Mouse (Mus musculus) lung, postnatal 0 days (tissue): ENCODE results near the gene Ksr1. TPM values are rescaled to one million over a fixed set of nuclear protein-coding genes. Genes with fewer than 3 reads are reported as not detected.

Experiments used
- ATAC-seq: fragments of 200-750 bp; cut with Nextera tagmentation; 2 replicates; pipeline ENCODE4 v1.8.0; 2017; ENCODE audit warnings: moderate library complexity
- DNase-seq: peaks from one replicate; pipeline ENCODE4 v3.0.0-alpha.2; 2016; ENCODE audit warnings: low spot score
- H3K27ac ChIP-seq: fragments of 300-500 bp; sonication (generic); 2 replicates; pipeline ENCODE4 v1.5.1; 2014; ENCODE audit warnings: antibody characterized with exemption, mild to moderate bottlenecking, low read length, mixed read lengths
- H3K27me3 ChIP-seq: fragments of 300-500 bp; sonication (generic); replicated peaks from 2 replicates; pipeline ENCODE4 v1.6.1; 2014; ENCODE audit warnings: low read length, mixed read lengths; ENCODE audit not compliant: insufficient read depth
- H3K36me3 ChIP-seq: fragments of 300-500 bp; sonication (generic); 2 replicates; pipeline ENCODE4 v1.6.1; 2014; ENCODE audit warnings: low read length, mixed read lengths; ENCODE audit not compliant: insufficient read depth
- H3K4me1 ChIP-seq: fragments of 300-500 bp; sonication (generic); 2 replicates; pipeline ENCODE4 v1.6.1; 2014; ENCODE audit warnings: antibody characterized with exemption, low read depth, low read length, mixed read lengths; ENCODE audit not compliant: insufficient read depth
- H3K4me2 ChIP-seq: fragments of 300-500 bp; sonication (generic); replicated peaks from 2 replicates; pipeline ENCODE4 v1.6.1; 2014; ENCODE audit warnings: low read depth, mild to moderate bottlenecking, low read length, moderate library complexity, mixed read lengths
- H3K4me3 ChIP-seq: fragments of 300-500 bp; sonication (generic); 2 replicates; pipeline ENCODE4 v1.5.1; 2014; ENCODE audit warnings: low read depth, low read length
- H3K9ac ChIP-seq: fragments of 300-500 bp; sonication (generic); replicated peaks from 2 replicates; pipeline ENCODE4 v1.6.1; 2014; ENCODE audit warnings: low read depth, mild to moderate bottlenecking
- H3K9me3 ChIP-seq: fragments of 300-500 bp; sonication (generic); 2 replicates; pipeline ENCODE4 v1.6.1; 2016; ENCODE audit warnings: low read length, mixed read lengths
- CTCF ChIP-seq: IDR thresholded peaks from 2 replicates; pipeline ENCODE4 v1.5.1; 2016; ENCODE audit warnings: antibody characterized with exemption, mild to moderate bottlenecking
- EP300 ChIP-seq: IDR thresholded peaks from 2 replicates; pipeline ENCODE4 v1.6.1; 2016; ENCODE audit warnings: antibody characterized with exemption, mild to moderate bottlenecking, control low read depth
- WGBS: fragments of 180-500 bp; shearing (Covaris S2); extraction: QIAGEN DNeasy Blood & Tissue Kit; methylation state at CpG from one replicate; pipeline ENCODE4 v1.1.7; 2014; 5-methylcytosine and 5-hydroxymethylcytosine counted together
- polyA plus RNA-seq: library from polyadenylated mRNA; unstranded; fragments of >200 nt; fragmentation: Nextera tagmentation; extraction: Ambion mirVana; gene quantifications from 2 replicates; pipeline ENCODE4 v1.2.1, GENCODE M21; 2015

Ksr1 gene
- polyA plus RNA-seq, 1 experiment from 2014 or later, result 2.3 TPM

- Histone ChIP-seq H3K4me3 (no peak overlapping the region), H3K9me3 (no peaks in the 10 kb centered on the region), H3K9ac (no peak overlapping the region), H3K27ac (peak overlapping the region; percentile 67; the same call in 1 of the 2 replicates), H3K27me3 (no peaks in the 10 kb centered on the region), H3K36me3 (no peaks in the 10 kb centered on the region), H3K4me1 (peaks cover 26% of the 10 kb centered on the region), H3K4me2 (no peak overlapping the region)
- ATAC-seq (no peak), DNase-seq (peak; percentile 82)
- WGBS, result 20% methylated on average over 11 of the region's 11 CpGs
- TF ChIP-seq EP300 (peak; percentile 72), CTCF (no peak)
Observed at GRCm38 (mm10) chr11:79083018-79083441, 63.2 kb downstream of the Ksr1 start.

GRCm38 (mm10) chr11:79080965-79081891 is 65.0 kb downstream of the Ksr1 start:
- TF ChIP-seq CTCF, result no peak
- no peak; the same call in 1 of the 2 replicates for TF ChIP-seq EP300
- no peaks in the 10 kb centered on the region for H3K27me3 ChIP-seq
- H3K27ac ChIP-seq, result peak overlapping the region; percentile 87
- H3K4me1 ChIP-seq, result peaks cover 26% of the 10 kb centered on the region
- peak; percentile 94 for DNase-seq
- H3K9ac ChIP-seq, result no peak overlapping the region
- WGBS, result 49% methylated on average over 16 of the region's 16 CpGs
- no peak overlapping the region for H3K4me3 ChIP-seq
- no peaks in the 10 kb centered on the region for H3K36me3 ChIP-seq
- no peak overlapping the region for H3K4me2 ChIP-seq
- H3K9me3 ChIP-seq, result no peaks in the 10 kb centered on the region
- peak; percentile 78 for ATAC-seq

- 65% methylated on average over 6 of the region's 6 CpGs for WGBS
- Histone ChIP-seq H3K9ac (no peak overlapping the region), H3K27ac (peak overlapping the region; percentile 87), H3K9me3 (no peaks in the 10 kb centered on the region), H3K4me3 (no peak overlapping the region), H3K36me3 (no peaks in the 10 kb centered on the region), H3K4me2 (no peak overlapping the region), H3K4me1 (peaks cover 26% of the 10 kb centered on the region), H3K27me3 (no peaks in the 10 kb centered on the region)
- DNase-seq (peak; percentile 75), ATAC-seq (peak; percentile 22; the same call in 1 of the 2 replicates)
- TF ChIP-seq CTCF (no peak), EP300 (no peak)
Observed at GRCm38 (mm10) chr11:79080081-79080480, 66.1 kb downstream of the Ksr1 start.

GRCm38 (mm10) chr11:79076484-79076883 is 69.7 kb downstream of the Ksr1 start:
- no peak overlapping the region for H3K4me3 ChIP-seq
- peaks cover 4% of the 10 kb centered on the region; the same call in 1 of the 2 replicates for H3K4me1 ChIP-seq
- no peak overlapping the region for H3K27ac ChIP-seq
- no peaks in the 10 kb centered on the region for H3K36me3 ChIP-seq
- H3K9me3 ChIP-seq, result no peaks in the 10 kb centered on the region
- no peak overlapping the region for H3K4me2 ChIP-seq
- 77% methylated on average over 12 of the region's 12 CpGs for WGBS
- DNase-seq (peak; percentile 48), ATAC-seq (no peak)
- H3K27me3 ChIP-seq, result no peaks in the 10 kb centered on the region
- no peak overlapping the region for H3K9ac ChIP-seq
- TF ChIP-seq CTCF (no peak), EP300 (no peak)

- Histone ChIP-seq H3K27me3 (no peaks in the 10 kb centered on the region), H3K9ac (no peak overlapping the region), H3K4me3 (no peak overlapping the region), H3K4me2 (no peak overlapping the region), H3K9me3 (no peaks in the 10 kb centered on the region), H3K36me3 (no peaks in the 10 kb centered on the region), H3K27ac (no peak overlapping the region), H3K4me1 (peaks cover 4% of the 10 kb centered on the region; the same call in 1 of the 2 replicates)
- DNase-seq, result no peak
- WGBS, result 75% methylated on average over 3 of the region's 3 CpGs
- ATAC-seq, result no peak
- TF ChIP-seq CTCF (no peak), EP300 (no peak)
Observed at GRCm38 (mm10) chr11:79075044-79075443, 71.2 kb downstream of the Ksr1 start.

GRCm38 (mm10) chr11:79074611-79075010 is 71.6 kb downstream of the Ksr1 start:
- ATAC-seq (no peak), DNase-seq (no peak)
- no peak overlapping the region for H3K27ac ChIP-seq
- H3K36me3 ChIP-seq, result no peaks in the 10 kb centered on the region
- no peak overlapping the region for H3K4me3 ChIP-seq
- TF ChIP-seq EP300 (no peak), CTCF (no peak)
- no peak overlapping the region for H3K4me2 ChIP-seq
- H3K9me3 ChIP-seq, result no peaks in the 10 kb centered on the region
- H3K4me1 ChIP-seq, result peaks cover 4% of the 10 kb centered on the region; the same call in 1 of the 2 replicates
- no peaks in the 10 kb centered on the region for H3K27me3 ChIP-seq
- H3K9ac ChIP-seq, result no peak overlapping the region
- 75% methylated on average over 3 of the region's 3 CpGs for WGBS
